Mouse (Mus musculus) layer of hippocampus, postnatal 10 days (tissue): Measurements from ENCODE around the gene Pitpnm1. TPM values are rescaled to one million over a fixed set of nuclear protein-coding genes. Genes with fewer than 3 reads are reported as not detected.
"Not testable (repeated sequence)": the region's sequence is repeated elsewhere in the genome, so short reads cannot be mapped to it uniquely, and the experiment has no call there.

Experiments
- DNase-seq, 2 experiments: peaks; one replicate each; pipeline ENCODE4 v3.0.0; 2021; ENCODE audit warnings: low spot score in 2 of 2
- long read RNA-seq: library from polyadenylated mRNA; stranded (forward); transcript quantifications from one replicate; pipeline ENCODE4 v2.0.0, GENCODE M21; 2023
- total RNA-seq, 2 experiments: library from RNA; stranded (reverse); gene quantifications; 2 replicates each; pipeline ENCODE4 v1.2.3; 2021

The Pitpnm1 gene
- 100 to 1,000 TPM; 178 to 201 TPM for total RNA-seq
- long read RNA-seq, full-length matches to known transcripts = 36 of 89 reads
- long read RNA-seq, partial matches to known transcripts = 44 of 89 reads
- long read RNA-seq, other reads (novel, unspliced or antisense) = 9 of 89 reads

DNA sequence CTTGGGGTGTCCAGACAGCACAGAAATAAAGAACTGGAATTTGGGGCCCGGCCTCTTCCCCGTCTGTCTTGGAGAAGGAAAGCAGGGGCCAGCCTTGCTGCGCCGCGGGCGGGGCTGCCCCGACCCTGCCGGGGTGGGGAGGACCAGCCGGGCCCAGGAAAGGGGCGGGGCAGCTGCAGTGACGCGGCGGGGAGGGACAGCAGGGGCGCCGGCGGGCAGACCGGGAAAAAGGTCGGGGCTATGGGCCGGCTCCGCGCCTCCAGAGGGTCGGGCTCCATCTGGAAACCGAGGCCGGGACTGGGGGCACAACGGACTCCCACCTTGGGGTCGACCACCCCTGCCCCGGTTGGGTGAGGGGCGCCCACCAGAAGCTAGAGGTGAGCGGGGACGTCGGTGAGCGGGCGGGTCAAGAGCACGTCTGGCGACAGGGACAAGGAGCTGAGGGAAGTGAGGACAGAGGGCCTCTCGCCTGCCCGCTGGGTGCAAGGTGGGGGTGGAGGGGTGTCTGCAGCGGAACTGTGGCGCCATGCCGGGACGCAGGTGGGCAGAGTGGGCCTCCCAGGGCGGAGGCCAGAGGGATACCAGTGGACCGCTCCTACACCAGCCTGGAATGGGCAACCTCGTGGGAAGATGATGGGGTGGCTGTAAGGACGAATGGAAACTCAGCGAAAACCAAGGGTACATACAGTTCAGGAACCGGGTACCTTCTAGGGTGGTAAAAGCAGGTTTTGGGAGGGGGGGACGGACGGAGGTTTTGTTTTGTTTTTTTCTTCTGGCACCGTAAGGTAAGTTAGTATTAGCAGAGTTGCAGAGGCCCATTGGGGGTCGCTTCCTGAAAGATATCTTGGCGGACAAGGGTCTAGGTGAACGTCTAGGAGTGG lies at the start of gene Pitpnm1:
Gene Pitpnm1, plus strand, starts transcription at position 162 of the 881 bp plus-strand sequence.
- peak; percentile 51 to 60 for DNase-seq

GRCm38 (mm10) chr19:4051016-4051415 lies 48.8 kb upstream of the Pitpnm1 start:
- no peak for DNase-seq

DNA sequence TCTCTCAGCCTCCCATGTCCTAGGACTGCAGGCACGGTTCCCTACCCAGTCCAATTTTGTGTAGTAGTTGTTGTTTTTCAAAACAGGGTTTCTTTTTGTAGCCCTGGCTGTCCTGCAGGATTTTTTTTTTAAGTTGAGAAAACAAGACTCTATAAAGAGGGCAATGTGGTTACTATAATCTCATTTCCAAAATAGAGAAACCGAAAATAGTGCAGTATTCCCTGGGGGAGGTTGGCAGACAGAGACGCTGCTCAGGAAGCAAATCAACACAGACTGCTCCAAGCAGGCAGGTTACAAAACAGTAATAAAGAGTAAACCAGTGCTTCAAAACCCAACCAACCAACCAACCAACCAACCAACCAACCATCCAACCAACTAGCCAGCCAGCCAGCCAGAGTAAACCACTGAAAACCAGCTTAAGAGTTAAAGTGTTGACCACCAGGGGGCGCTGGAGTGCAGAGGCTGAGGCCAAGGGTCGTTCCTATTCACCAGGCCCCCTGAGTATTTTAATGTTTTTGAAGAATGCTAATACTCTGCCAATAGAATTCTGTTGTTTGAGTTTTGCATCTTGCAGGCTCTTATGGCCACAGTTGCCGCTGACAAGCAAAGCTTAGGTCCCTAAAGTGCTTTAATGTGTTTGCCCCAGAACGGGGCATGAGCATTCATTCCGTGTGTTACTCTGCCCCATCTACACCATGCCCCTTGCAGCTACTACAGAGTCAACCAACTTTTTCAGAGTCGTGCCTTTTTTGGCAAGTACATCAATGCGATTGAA lies 47.9 kb upstream of the Pitpnm1 start:
- peak; percentile 62 to 69 for DNase-seq

GRCm38 (mm10) chr19:4052516-4053030 lies 47.2 kb upstream of the Pitpnm1 start:
- no peak for DNase-seq

- DNase-seq = no peak
These were observed 45.2 kb upstream of the Pitpnm1 start for GRCm38 (mm10) chr19:4054613-4055012.

DNA sequence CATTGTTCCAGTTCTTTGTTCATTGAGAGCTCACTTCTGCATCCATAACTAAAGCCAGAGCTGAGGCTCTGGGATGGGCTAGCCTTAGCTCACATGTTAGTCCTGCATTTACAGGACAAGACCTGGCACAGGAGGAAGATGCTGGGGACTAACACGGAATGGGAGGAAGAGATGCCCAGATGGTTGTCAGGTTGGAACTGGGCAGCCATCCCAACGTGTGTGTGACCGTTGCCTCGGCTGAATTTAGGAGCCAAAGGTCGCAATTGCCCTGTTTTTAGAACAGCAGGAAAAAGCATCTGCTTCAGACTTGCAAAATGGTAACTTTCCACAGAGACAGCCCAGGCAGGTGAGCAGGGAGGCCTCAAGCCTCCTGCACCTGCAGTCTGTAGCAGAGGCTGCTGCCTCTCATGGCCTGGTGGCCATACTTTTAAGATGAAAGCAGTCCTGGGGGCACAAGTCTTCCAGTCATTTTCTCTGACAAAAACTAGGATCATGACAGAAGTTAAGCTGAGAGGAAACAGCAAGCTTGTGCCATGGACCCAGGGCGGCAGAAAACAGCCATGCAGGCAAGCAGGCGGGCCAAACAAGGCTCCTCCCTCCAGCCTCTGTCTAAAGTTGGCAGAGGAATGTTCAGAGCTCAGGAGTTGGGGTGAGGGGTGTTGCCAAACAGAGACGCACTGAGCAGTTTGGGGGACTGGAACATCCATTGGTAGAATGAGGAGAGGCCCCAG lies 44.4 kb upstream of the Pitpnm1 start:
- DNase-seq = no peak

DNA sequence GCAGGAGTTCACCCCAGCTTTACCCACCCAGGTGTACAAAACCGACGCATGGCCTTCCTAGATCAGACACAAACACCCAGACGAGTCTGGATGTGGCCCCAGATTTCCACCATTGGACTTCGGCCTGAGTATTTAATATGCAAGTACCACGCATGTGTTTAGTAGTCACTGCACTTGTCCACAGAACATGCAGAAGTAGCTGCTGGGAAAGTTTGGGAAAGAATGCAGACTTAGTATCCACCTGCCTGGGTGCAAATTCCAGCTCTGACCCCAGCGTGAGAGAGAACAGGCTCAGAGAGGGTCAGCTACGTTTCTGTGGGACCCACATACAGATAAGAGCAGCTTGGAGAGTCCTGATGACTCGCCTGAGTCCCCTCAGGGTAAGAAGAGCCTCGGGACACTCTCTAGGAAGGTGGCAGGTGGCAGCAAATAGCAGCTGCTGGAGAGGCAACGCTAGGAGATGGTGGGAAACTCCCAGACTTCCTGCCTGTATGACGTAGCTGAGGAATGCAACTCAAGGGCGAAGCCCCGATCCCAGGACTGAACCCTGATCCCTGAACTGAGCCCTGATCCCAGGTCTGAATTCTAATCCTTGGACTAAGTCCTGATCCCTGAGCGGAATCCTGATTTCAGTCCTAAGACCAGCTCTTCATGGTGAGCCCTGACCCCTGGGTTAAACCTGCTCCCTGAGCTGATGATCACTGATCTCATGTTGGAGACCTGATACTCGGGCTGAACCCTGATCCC lies 43.7 kb upstream of the Pitpnm1 start:
- no peak for DNase-seq

- DNase-seq = no peak
These were observed 43.1 kb upstream of the Pitpnm1 start for GRCm38 (mm10) chr19:4056727-4057126.

- no peak for DNase-seq
These were observed 42.4 kb upstream of the Pitpnm1 start for GRCm38 (mm10) chr19:4057389-4057788.

DNA sequence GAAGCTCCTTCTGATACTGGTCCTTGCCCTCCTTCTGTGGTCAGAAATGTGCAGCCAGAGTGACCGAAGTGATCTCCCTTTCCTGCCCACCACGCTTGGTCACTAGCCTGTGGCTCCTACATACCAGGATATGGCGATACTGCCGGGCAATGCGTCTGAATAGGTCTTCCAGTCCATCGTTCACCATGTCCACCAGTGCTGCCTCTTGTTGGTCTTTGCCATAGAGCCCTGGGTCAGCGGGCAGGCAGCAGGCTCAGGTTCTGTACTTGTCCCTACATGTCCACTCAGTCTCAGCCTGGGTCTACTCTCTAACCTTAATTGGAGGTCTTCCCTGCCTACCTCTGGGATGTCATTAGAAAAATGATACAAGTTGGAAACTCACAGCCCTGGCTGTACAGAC lies 41.8 kb upstream of the Pitpnm1 start:
- DNase-seq = no peak

DNA sequence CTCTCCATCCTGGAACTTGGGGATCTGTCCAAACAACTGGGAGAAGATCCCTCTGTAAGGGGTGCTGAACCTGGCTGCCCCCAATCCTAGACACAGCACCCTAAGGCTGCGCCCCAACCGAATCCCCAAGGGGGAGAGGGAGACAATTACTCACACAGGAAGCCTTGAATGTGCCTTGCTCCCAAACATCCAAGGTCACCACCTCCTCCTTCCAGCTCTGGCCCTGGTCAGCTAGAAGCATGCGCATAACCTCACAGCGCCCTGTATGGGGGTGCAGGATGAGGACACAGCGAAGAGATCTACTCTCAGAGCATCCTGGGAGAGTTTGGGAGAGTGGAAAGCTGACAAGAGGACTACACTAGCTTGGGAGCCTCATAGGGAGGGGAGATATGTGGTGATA lies 41.2 kb upstream of the Pitpnm1 start:
- no peak for DNase-seq

DNA sequence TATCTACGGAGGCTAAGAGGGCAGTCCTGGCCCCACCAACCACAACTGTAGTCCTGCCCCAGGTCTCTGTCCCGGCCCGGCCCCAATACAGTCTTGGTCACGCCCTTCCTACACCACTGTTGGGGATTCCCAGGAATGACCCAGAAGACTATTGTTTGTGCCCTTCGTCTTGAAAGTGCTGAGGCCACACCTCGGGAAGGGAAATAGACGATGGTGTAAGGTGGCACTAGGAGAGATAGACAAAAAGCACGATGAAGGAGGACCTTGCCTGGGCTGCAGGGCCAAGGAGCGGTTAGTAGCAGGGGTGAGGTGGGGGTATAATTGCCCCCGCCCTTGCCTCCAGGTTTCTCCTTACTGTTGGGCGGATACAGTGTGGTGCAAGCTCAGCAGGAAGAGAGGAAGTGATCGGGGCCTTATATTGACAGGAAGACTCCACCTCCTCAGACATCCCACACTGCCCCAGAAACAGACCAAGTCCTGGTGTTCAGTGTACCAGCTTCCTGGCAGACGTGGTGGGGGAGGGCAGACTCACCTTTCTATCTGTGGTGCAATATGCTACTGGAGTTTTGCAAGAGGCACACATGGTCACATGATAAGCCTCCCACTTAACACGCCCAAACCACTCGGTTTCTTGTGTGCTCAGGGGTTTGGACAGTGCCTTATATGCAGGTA lies 40.6 kb upstream of the Pitpnm1 start, which contains the start of gene Gstp3:
Gene Gstp3, minus strand, starts transcription at position 501 of the 672 bp plus-strand sequence.
- no peak for DNase-seq

DNA sequence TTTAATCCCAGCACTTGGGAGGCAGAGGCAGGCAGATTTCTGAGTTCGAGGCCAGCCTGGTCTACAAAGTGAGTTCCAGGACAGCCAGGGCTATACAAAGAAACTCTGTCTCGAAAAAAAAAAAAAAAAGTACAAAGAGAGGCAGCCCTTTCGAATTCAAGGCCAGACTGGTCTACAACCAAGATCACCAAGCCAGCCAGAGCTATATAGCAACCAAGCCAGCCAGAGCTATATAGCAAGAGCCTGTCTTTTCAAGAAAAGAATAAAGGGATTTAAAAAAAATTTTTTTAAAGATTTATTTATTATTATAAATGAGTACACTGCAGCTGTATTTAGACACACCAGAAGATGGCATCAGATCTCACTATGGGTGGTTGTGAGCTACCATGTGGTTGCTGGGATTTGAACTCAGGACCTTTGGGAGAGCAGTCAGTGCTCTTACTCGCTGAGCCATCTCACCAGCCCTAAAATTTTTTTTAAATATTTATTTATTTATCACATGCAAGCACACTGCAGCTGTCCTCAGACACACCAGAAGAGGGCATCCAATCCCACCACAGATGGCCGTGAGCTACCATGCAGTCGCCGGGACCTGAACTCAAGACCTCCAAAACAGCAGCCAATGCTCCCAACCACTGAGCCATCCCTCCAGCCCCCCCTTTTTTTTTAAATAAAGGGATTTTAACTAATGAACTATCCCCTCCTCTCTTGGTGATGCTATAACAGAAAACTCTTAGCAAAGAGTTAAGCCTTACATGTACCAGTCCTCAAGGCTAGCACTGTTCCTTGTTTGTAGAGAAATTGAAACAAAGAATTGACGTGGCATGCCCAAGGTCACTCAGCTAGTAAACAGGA lies 39.5 kb upstream of the Pitpnm1 start:
- not testable (repeated sequence) for DNase-seq

DNA sequence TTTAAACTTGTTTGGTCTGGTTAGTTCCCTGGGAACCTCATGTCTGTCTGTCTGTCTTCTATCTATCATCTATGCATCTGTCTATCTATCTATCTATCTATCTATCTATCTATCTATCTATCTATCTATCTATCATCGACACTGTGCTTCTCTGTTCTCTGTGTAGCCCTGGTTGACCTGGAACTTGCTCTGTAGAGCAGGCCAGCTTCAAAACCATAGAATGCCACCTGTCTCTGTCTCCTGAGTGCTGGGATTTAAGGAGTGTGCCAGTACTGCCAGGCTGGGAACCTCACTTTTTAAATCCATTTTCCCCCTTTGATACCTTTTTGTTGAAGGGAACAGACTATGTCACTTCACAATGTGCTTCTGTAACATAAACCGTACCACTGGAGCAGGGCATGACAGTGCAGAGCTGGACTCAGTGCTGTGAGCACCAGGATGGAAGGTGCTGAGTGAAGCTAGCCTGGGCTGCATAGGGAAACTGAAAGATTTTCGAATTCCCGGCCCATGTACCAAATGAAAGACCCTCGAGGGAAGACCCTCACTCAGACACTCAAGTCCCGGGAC lies 38.8 kb upstream of the Pitpnm1 start:
- no peak for DNase-seq

DNA sequence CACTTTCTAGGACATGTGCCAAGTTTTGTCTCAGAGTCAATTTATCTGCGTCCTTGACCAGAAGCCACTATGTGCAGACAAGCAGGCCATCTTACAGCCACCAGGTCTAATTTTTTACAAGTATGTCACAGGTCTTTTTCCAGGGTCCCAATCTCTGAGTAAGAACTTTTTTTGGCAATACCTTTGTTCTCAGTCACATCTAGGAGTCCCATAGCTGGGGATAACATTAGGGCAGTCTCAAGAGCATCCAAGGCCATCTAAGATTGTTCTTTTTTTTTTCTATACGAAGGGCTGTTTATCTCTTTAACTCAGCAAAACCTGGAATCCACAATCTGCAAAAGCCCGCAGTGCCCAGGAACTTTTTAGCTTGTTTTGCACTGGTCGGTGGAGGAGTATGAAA lies 36.4 kb upstream of the Pitpnm1 start:
- DNase-seq = not testable (repeated sequence)

DNA sequence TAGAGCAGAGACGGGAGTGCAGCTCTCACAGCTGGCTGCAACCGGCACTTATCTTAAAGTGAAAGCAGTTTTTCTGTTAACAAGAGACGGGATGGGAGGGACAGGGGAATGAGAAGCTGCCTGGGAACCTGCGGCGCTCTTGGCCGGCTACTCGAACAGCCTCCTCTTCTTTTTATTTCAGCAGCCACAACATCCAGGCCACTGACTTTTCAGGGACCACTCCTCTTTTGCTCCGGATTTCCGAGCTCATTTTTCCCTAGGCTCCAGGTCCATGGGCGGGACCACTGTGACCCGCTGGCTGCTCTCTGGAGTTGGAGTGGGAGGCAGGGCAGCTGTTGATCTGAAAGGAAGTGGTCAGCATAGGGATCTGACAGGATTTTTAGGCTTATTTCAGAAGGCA lies 35.3 kb upstream of the Pitpnm1 start:
- not testable (repeated sequence) for DNase-seq

DNA sequence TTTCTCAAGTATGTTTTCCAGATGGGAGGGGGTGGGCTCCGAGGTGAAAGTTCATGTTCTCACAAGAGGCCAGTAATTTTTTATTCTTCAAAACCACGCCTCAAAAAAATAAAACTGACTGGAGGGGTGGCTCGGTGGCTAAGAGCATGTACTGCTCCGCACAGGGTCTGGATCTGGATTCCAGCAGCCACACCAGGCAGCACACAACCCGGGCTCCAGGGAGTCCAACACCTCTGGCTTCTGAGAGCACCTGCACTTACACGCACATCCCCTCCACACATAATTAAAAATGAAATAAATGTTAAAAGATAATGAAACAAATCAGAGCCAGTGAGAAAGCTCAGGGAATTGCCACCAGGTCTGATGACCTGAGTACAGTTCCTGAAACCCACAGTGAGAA lies 33.5 kb upstream of the Pitpnm1 start:
- no peak for DNase-seq

- no peak for DNase-seq
These were observed 32.9 kb upstream of the Pitpnm1 start for GRCm38 (mm10) chr19:4066877-4067276.
